Mouse (Mus musculus): Measurements from ENCODE around the gene Elmsan1.

The Elmsan1 gene

DNA sequence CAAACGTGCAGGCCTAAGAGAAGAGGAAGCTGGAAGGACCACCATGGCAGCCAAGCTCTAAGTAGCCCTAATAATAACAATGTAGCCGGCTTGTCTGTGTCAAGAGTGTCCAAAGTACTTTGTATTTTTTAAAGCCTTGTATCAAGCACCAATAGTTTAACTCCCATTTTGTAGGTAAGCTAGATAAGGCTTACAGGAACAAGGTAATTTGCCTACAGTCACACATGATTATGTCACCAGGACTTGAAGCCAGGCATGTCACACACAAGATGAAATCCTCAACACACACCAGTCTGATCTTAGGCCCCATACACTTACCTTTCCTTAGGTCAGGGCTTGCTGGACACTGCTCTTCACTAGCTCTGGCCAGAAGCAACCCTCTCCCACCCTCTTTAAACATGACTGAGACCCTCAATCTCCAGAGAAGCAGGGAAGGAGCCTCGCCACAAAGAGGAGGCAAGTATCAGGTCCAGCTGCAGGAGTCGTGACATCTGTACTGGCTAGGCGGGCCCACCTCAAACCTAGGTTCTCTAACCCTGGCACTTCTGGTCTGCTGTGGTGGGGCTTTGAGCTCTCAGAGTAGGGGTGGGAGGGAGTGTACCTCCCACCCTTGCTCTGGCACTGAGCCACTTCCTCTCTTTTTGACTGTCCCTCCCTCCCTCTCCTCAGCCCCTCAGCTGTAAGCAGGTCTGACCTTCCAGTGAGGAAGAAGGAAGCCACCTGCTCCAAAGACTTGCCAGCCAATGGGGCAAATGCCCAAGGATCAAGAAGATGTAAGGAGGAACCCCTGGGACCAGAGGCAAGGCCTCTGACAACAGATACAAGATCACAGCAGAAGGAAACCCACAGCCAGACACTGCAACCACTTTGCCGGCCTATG lies 41.6 kb downstream of the Elmsan1 start:
- DNase-seq (ENCODE audit: extremely low read depth, insufficient read length, low spot score) = no peak

DNA sequence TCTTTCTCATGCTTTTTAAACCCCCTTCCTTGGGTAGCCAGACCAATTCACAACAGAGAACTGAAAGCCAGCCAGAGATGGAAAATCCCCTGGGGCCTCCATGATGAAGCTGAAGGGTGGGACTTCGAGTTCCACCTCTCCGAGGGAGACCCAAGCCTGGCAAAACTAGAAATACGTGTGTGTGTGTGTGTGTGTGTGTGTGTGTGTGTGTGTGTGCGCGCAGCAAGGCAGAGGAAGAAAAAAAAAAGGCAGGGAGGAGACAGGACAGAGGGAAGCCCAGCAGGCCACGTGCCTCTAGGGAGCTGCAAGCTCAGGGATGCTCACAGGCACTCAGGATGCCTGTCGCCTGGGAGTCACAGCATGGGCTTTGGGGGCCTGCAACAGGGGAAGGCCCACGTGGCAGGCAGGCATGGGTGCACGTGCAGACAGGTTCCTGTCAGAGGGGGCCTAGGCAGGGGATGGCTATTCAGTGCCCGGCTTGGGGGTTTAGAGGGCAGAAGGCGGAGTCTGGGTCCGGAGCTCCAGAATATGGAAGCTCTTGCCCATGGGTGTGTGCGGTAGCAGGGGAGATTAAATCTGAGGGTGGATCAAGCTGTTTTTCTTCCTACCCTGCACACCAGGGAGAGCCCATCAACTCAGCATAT lies 42.4 kb downstream of the Elmsan1 start:
- peak; percentile 61 for DNase-seq (ENCODE audit: extremely low read depth, insufficient read length, low spot score)

DNA sequence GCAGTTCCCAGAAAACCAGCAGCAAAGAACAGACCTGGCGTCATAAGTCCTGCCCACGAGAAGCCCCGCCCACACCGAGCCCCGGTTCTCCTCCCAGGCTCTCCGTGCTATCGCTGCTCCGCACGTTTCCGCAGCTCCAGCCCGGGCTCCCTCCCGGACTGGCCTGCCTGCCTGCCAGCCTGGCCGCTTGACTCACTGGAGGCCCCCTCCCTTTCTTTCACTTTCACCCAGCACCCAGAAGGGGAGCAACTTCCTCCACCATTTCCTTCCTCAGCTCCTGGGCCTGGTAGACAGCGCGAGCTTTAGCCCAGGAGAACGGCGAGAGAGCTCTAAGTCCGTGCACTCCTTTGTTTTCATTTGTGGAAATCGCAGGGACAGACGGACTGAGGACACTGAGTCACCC lies 43.0 kb downstream of the Elmsan1 start:
- DNase-seq (ENCODE audit: extremely low read depth, insufficient read length, low spot score) = peak; percentile 85

DNA sequence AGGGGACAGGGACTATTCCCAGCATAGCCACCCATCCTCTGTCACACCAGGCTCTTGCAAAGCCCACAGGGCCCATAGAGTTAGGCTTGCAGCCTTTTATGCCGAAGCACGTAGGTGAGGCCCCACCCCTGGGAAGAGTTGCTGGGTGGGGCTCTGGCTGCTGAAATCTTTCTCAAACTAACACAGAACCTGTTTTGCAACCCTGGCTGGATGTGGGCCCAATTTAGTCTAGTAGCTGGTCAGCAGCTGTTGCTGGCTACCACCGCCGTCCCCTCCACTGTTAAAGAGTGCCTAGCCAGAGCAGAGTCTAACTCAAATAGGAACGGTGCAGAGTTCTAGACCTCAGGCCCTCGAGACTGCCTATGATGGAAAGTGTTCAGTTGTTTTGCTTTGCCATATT lies 43.8 kb downstream of the Elmsan1 start:
- DNase-seq (ENCODE audit: extremely low read depth, insufficient read length, low spot score) = no peak

DNA sequence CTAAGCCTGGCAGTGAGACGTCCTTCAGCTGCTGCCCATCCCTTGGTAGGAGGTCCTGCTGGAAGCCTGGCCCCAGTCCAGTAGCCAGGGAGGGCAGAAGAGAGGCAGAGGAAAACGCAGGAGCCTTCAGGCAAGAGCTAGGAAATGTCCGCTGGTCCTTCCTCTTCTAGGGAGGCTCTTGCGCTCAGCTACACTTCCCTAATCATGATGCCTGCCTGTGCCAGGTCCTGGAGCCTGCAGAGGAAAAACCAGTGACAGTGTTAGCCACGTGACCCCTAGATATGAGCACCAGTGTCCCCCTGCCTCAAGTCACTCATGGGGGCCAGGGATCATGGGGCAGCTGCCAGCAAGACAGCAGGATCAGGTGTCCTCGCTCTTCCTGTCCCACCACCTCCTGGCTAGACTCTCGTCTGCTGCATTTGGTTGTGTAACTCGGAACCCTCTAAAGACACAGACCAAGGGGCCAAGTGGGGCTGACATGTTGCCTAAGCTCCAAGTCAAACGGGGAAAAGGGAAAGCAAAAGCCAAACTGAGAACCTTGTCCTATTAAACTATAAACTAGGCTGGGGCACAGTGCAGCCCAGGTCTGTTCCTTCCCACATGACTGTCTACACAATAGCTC lies 44.4 kb downstream of the Elmsan1 start:
- no peak for DNase-seq (ENCODE audit: extremely low read depth, insufficient read length, low spot score)

DNA sequence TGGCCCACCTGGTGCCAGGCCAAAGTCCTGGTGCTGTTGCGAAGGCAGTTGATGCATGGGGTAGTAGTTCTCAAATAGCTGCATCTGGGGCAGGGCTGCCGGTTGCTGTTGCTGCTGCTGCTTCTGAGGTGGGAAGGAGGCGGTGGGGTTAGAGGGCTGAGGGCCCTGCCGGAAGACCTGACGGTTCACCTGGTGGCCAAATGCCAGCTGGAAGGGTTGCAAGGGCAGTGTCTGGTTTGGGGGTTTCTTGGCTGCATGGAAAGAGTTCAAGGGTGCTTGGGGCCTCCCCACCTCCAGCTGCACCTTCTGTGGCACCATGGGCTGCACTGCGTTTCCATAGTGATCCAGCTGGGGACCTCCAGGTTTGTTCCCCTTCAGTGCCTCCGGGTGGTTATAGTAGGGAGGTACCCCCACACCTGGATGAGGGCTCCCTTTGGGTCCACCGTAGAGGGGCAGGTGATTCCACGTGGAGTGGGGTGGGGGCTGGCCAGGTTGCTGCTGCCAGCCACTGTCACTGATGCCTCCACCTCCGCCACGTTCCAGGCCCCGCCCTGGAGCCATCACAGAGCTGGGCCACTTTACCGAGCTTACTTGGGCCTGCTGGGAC lies 45.3 kb downstream of the Elmsan1 start:
- DNase-seq (ENCODE audit: extremely low read depth, insufficient read length, low spot score) = no peak

DNA sequence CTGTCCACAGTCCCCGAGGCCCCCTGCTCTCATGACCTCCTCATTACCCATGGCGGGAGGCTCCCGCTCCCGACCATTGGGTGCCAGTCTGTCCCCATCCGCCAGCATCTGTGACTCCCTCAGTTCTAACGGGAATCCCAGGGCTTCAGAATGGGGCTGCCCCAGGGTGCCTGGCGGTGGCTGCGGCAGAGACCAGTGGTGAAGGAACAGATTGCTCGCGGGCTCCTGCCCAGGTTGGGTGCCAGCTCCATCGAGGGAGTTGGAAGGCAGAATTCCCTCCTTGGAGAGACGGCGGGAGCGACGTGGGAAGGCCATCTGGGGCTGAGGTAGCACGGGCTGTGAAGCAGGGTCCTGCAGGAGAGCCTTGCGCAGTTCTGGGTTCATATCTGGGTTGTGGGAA lies 45.8 kb downstream of the Elmsan1 start:
- DNase-seq (ENCODE audit: extremely low read depth, insufficient read length, low spot score) = no peak

DNA sequence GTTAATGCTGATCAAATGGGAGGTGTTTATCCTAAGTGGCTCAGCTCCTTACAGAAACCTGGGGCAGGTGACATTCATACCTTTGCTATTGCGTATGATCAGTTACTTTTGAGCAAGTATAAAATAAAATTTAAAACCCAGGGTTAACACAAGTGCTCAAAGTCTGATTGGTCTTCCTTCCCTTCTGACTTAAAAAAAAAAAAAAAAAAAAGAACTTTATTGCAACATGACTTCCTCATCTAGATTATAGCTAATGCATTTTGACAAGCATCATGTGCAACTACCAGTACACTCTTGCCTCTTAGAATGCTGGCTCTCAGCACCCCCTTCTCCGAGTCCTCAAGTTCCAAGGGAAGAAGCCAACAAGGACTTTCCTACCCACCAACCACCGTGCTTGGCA lies 46.5 kb downstream of the Elmsan1 start:
- no peak for DNase-seq (ENCODE audit: extremely low read depth, insufficient read length, low spot score)

DNA sequence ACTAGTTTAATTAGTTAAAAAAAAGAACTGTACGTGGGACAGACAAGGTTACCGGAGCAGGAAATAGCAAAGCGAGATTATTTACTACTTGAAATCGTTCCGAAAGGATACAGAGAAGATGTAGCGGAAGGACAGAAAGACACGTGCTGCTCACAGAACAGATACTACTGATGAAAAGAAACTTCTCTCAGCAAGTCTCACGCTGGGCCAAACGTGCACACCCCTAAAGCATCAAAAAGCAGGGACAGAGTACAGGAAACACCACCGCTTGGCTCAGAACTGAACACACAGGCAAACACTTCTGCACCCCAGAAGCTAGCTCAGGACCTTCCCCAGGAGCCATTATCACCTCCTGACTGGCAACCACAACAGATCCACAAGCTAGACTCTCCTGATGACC lies 48.1 kb downstream of the Elmsan1 start:
- DNase-seq (ENCODE audit: extremely low read depth, insufficient read length, low spot score) = no peak

DNA sequence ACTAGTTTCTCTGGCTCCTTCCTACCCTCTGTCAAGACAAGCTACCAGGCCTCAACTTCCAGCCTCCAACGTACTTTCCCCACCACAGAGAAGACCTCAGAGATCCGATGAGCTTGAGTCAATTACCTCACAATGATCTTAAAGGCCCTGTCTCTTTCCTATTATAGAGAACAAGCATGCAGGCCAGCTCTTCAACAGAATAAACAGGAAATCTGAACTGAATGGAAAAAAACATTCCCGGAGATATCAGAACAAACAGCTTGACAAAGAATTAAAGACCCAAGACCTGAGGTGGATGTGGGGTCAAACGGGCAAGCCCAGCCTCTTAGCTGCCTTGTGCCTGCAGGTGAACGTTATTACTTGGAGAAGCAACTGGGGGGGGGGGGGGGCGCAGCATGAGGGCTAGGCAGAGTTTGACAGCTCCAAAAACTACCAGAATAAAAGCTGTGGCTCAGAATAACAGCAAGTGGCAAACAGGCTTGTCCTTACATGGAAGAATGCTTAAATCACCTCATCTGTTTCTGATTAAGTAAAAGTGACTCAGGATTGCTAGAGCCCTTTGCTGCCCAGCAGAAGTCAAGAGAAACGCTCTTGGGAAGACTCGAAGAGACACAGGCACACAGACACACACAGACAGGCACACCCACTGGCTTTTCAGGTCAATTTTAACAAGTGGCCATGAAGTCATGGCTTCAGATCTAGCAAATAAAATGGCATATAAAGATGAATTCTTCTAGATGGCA lies 52.9 kb downstream of the Elmsan1 start:
- no peak for DNase-seq (ENCODE audit: extremely low read depth, insufficient read length, low spot score)

DNA sequence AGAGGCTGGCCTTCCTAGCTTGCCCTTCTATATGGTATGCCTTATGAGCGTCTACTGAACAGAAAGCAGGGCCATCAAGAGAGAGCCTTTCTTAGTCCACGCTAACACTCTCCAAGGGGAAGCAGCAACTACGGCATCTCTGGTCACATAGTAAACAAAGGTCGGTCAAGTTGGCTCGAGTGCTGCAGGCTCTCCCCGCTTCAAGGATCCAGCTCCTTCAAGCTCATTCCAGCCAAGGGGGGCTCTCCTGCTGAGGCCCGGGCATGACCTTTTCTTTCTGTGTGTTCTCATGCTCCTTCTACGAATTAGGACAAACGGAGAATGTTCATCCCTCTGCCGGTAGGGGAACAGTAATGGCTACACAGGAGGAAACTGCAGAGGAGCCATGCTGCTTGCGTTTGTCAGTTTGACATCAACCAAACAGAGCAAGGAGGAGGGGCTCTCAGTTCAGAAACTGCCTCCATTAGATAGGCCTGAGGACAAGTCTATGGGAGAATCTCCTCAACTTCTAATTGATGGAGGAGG lies 55.0 kb downstream of the Elmsan1 start:
- no peak for DNase-seq (ENCODE audit: extremely low read depth, insufficient read length, low spot score)

DNA sequence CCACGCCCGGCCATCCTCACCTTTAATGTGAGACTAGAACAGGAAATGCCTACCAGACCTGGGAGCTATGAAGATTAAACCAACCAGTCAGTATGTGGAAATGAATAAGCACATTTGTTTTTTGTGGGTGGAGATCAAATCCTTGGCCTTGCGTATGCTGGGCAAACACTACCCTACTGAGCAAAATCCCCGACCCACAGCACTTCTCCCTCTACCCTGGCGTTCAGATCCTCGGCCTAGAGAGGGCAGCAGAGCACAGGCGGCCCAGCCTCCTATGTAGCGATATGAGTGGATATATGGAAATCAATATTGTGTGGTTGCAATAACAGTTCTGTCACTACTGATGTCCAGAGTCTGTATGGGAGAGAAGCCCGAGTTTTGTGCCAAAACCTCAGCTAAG lies 55.5 kb downstream of the Elmsan1 start:
- DNase-seq (ENCODE audit: extremely low read depth, insufficient read length, low spot score) = no peak

DNA sequence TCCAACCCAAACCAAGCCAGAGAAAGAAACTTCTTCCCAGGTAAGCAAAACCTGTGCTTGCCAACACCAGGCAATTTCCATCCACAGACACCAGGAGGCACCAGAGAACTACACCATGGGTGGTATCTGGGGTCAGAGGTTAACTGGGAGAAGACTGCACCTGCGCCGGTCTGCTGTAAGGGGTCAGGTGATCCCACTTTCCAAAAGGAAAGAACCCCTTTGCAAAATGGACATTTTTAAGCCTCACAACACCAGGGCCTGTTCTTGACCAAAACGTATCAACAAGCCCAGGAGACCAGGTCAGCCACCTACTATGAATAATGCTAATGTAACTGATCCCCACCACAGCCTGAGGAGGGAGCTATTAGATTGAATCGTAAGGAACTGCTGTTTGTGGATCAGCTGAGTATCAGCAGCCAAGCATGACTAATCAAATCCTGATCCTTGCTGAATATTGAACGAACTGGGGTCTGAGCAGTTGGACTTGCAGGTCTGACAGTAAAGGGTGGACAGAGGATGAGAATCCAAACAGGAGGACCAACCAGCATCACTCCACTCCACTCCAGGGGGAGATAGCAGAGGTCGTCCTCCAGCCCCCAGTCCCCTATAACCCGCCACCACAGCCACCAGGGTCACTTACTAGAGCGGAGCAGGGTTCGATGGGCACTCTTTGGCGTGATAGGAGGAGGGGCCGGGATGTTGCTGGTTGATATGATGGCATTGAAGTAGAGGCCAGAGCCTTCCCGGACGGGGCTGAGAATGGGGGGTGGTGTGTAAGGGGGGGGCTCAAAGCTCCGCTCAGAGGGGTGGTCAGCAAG lies 56.9 kb downstream of the Elmsan1 start:
- DNase-seq (ENCODE audit: extremely low read depth, insufficient read length, low spot score) = no peak

DNA sequence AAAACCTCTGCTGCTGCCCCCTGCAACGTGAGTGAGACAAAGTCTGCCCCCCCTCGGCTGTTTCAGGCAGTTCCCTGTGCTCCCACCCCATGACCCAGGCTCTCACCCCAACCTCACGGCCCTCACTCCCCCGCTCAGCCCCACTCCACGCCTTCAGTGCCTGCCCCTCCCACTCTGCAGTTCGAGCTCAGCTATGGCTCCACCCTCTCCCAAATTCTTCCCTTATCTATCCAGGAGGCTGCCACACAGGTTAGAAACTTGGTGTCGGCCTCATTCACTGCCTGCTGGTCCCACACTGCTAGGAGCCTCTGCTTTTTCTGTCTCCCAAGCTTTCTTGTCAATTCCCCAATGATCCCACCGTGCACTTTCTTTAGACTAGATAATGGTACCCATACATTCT lies 57.6 kb downstream of the Elmsan1 start:
- DNase-seq (ENCODE audit: extremely low read depth, insufficient read length, low spot score) = no peak

DNA sequence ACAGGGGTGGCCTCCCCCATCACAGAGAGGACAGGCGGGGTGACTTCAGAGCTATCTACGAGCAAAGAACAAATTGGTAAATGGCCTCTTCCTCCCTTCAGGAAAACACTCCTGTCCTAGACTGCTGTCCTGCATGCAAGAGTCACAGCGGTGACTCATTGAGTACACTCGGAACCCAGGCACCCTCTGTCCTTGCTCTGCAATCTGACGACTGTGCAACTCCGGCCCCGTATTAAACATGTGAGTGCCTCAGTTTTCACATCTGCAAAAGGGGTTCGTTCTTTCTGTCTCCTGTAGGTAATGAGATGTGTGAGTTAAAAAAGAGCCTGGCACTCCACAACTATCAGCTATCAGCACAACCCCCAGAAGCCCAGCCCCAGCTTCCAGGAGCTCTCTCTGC lies 58.2 kb downstream of the Elmsan1 start:
- no peak for DNase-seq (ENCODE audit: extremely low read depth, insufficient read length, low spot score)

DNA sequence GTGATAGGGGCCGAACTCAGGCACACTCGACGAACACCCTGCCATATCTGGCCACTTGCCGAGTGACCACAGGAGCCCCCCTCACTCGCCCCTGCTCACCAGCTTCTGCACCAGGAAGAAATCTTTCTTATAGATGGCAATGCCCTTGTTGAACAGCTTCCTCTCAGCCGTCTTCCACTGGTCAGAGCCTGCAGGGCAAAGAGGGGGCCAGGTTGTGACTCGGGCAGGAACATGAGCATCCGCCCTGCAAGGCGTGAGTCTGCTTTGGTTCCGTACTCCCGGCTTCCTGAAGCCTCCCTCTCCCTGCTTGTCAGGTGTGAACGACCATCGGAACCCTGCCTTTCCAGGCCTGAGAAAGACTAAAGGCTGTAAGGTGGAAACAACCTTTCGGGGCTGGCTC lies 60.5 kb downstream of the Elmsan1 start:
- no peak for DNase-seq (ENCODE audit: extremely low read depth, insufficient read length, low spot score)

DNA sequence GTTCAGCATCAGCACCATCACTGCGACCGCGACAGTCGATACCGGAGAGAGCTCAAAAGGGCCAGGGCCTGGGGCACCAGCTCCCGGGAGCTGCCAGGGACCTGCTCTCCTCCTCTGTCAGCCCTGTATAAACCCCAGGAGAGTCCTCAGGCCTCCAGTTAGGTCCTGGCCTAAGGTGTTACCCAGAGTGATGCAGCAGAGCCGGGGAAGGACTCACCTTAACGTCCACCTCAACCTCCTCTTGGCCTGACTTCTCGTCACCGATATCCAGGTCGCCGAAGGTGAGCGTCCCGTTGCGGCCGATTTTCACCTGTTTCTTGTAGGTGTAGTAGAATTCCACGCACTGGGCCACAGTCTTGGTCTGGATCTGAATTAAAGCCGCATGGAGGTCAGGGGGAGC lies 62.5 kb downstream of the Elmsan1 start:
- DNase-seq (ENCODE audit: extremely low read depth, insufficient read length, low spot score) = no peak

DNA sequence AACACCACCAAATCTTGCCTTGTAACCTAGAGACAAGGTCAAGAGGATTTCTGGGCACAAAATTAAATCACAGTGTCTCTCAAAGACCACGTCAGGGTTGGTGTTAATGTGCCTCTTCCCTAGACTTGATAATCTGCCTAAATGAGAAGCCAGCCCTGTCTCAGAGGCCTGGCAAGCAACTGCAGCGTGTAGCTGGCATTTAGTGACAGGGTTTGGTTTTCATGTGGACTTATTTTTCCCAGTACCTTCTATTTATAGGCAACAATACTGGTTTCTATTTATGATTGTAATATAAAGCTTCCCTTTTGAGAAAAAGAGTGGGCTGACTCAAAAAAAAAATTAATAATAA lies 63.2 kb downstream of the Elmsan1 start:
- DNase-seq (ENCODE audit: extremely low read depth, insufficient read length, low spot score) = no peak

DNA sequence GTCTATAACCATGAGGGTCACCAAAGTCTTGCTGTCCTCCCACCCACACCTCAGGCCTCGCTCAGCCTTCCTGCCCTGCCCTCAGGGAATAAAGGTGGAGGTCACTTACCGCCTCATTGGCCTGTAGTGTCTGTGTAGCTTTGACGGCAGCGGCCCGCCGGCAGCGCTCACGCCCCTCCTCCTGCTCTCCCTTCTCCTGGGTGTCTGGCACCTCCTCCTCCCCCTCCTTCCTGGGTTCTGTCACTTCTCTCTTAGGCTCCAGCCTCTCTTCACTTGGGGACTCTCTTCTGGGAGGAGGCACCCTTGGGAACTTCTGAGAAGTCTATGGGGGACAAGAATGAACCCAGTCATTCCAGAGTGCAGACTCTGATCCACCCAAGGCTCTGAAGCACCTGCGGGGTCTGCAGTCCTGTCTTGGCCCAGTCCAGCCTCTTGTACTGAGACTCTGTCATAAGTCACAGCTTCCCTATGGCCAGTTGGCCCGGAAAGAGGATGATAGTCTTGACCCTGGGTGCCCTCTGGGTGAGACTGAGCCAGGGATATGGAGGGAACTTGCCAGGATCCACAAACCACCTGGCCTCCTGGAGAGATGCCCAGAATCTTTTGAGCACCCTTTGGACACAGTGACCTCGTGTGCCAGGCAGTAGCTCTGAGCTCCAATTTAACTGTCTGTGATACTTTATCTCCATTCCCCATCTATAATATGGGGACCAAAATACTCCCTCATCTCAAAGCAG lies 63.7 kb downstream of the Elmsan1 start:
- no peak for DNase-seq (ENCODE audit: extremely low read depth, insufficient read length, low spot score)

Data from 3134 (cell line).